Mouse (Mus musculus) midbrain, embryonic 11.5 days (tissue): ENCODE results near the gene Ubxn1. TPM values are rescaled to one million over a fixed set of nuclear protein-coding genes. Genes with fewer than 3 reads are reported as not detected.
A peak's percentile ranks its signal among the peaks of the same experiment; 100 is the strongest.

Experiments
- ATAC-seq: fragments of 200-750 bp; cut with Nextera tagmentation; 2 replicates; pipeline ENCODE4 v1.8.0; 2017; ENCODE audit warnings: moderate TSS enrichment, moderate library complexity; ENCODE audit not compliant: low FRiP score
- DNase-seq: peaks from one replicate; pipeline ENCODE4 v3.0.0; 2015; ENCODE audit warnings: low spot score; ENCODE audit errors: missing footprints
- H3K27ac ChIP-seq: fragments of 300-500 bp; sonication (generic); 2 replicates; pipeline ENCODE4 v1.5.1; 2014; ENCODE audit warnings: low read depth, low read length
- H3K27me3 ChIP-seq: fragments of 300-500 bp; sonication (generic); 2 replicates; pipeline ENCODE4 v1.6.1; 2014; ENCODE audit warnings: mild to moderate bottlenecking, low read length, moderate library complexity, mixed read lengths; ENCODE audit not compliant: control insufficient read depth, insufficient read depth
- H3K36me3 ChIP-seq: fragments of 300-500 bp; sonication (generic); 2 replicates; pipeline ENCODE4 v1.6.1; 2014; ENCODE audit warnings: mild to moderate bottlenecking, low read length, moderate library complexity, mixed read lengths; ENCODE audit not compliant: control insufficient read depth, insufficient read depth
- H3K4me1 ChIP-seq: fragments of 300-500 bp; sonication (generic); 2 replicates; pipeline ENCODE4 v1.6.1; 2014; ENCODE audit warnings: low read length; ENCODE audit not compliant: control insufficient read depth, insufficient read depth
- H3K4me2 ChIP-seq: fragments of 300-500 bp; sonication (generic); 2 replicates; pipeline ENCODE4 v1.6.1; 2014; ENCODE audit warnings: mild to moderate bottlenecking, moderate library complexity
- H3K4me3 ChIP-seq: fragments of 300-500 bp; sonication (generic); 2 replicates; pipeline ENCODE4 v1.5.1; 2014; ENCODE audit warnings: low read depth, low read length
- H3K9ac ChIP-seq: fragments of 300-500 bp; sonication (generic); 2 replicates; pipeline ENCODE4 v1.6.1; 2014; ENCODE audit warnings: low read length
- H3K9me3 ChIP-seq: fragments of 300-500 bp; sonication (generic); 2 replicates; pipeline ENCODE4 v1.6.1; 2016; ENCODE audit warnings: low read length; ENCODE audit not compliant: control insufficient read depth
- WGBS: fragments of 180-500 bp; shearing (Covaris S2); extraction: QIAGEN DNeasy Blood & Tissue Kit; methylation state at CpG from one replicate; pipeline ENCODE4 v1.1.7; 2014; 5-methylcytosine and 5-hydroxymethylcytosine counted together
- polyA plus RNA-seq: library from polyadenylated mRNA; unstranded; fragments of >200 nt; fragmentation: Nextera tagmentation; extraction: Ambion mirVana; gene quantifications from 2 replicates; pipeline ENCODE4 v1.2.1, GENCODE M21; 2014

The Ubxn1 gene
- polyA plus RNA-seq, 1 experiment from 2014 or later, result 183 TPM

DNA sequence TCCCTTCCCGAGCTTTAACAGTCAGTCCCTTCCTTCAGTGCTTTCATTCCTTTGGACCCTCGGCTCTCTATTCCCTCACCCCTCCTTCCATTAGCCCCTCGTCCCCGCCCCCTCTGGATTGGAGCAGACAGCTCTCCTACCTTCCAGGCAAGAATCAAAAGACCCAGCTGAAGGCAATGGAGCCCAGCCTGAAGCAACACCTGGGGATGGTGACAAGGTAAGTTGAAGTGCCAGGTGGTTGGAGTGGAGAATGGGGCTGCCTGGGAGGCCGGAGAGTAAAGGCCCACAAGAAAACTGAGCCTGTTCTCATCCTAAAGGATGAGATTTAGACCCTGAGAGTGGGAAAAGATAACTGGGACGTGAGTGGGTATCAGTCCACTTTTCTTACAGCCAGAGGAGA, 37.2 kb downstream of the Ubxn1 start:
- H3K9me3 ChIP-seq, result no peaks in the 10 kb centered on the region
- DNase-seq (no peak), ATAC-seq (no peak)
- H3K4me3 ChIP-seq, result no peak overlapping the region
- peaks cover 51% of the 10 kb centered on the region for H3K36me3 ChIP-seq
- H3K27ac ChIP-seq, result no peak overlapping the region
- 95% methylated on average over 6 of the region's 6 CpGs for WGBS
- H3K4me1 ChIP-seq, result no peaks in the 10 kb centered on the region
- H3K4me2 ChIP-seq, result no peak overlapping the region
- no peak overlapping the region for H3K9ac ChIP-seq
- no peaks in the 10 kb centered on the region for H3K27me3 ChIP-seq

DNA sequence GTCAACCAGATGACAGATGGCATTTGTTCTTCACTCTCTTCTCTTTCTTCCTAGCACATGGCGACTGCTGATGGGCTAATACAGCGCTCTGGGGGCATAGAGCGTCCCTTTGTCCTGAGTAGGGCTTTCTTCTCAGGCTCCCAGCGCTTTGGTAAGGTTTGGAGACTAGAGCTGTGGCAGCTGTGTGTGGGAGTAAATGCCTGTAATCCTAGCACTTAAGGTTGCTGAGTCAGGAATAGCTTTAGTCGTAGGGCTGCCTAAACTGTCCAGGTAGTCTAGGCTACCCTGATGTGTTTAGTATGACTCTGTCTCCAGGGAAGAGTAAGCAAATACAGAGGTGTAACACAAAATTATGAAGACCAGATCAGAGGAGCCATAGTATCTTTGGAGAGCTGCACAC, 40.5 kb downstream of the Ubxn1 start:
- Histone ChIP-seq H3K36me3 (peaks cover 67% of the 10 kb centered on the region), H3K27ac (no peak overlapping the region), H3K9ac (no peak overlapping the region), H3K4me3 (no peak overlapping the region), H3K27me3 (no peaks in the 10 kb centered on the region), H3K9me3 (no peaks in the 10 kb centered on the region), H3K4me2 (no peak overlapping the region), H3K4me1 (no peaks in the 10 kb centered on the region)
- DNase-seq (no peak), ATAC-seq (no peak)
- WGBS, result 85% methylated on average over 5 of the region's 5 CpGs

- Histone ChIP-seq H3K27ac (no peak overlapping the region), H3K4me1 (no peaks in the 10 kb centered on the region), H3K9ac (no peak overlapping the region), H3K27me3 (no peaks in the 10 kb centered on the region), H3K36me3 (peaks cover 52% of the 10 kb centered on the region), H3K9me3 (no peaks in the 10 kb centered on the region), H3K4me3 (no peak overlapping the region), H3K4me2 (no peak overlapping the region)
- ATAC-seq, result no peak
- WGBS, result 95% methylated on average over 3 of the region's 3 CpGs
- DNase-seq, result no peak
Observed at GRCm38 (mm10) chr19:8914212-8914611, 42.9 kb downstream of the Ubxn1 start.

- Histone ChIP-seq H3K9ac (no peak overlapping the region), H3K27me3 (no peaks in the 10 kb centered on the region), H3K27ac (no peak overlapping the region), H3K9me3 (no peaks in the 10 kb centered on the region), H3K4me2 (no peak overlapping the region), H3K36me3 (peaks cover 23% of the 10 kb centered on the region), H3K4me3 (no peak overlapping the region), H3K4me1 (peaks cover 14% of the 10 kb centered on the region)
- DNase-seq, result no peak
- ATAC-seq, result no peak
- WGBS, result 91% methylated on average over 3 of the region's 3 CpGs
Observed at GRCm38 (mm10) chr19:8919000-8919399, 47.7 kb downstream of the Ubxn1 start.

GRCm38 (mm10) chr19:8919684-8920072, 48.4 kb downstream of the Ubxn1 start:
- ATAC-seq (no peak), DNase-seq (no peak)

GRCm38 (mm10) chr19:8920073-8920736, 48.9 kb downstream of the Ubxn1 start, which contains the start of gene B3gat3:
Gene B3gat3, plus strand, starts transcription at chr19:8920374.
- no peaks in the 10 kb centered on the region for H3K9me3 ChIP-seq
- peak within 1 kb of the TSS; percentile 77 for H3K4me3 ChIP-seq
- peaks cover 14% of the 10 kb centered on the region for H3K4me1 ChIP-seq
- 4% methylated on average over 40 of the region's 50 CpGs for WGBS
- peak within 1 kb of the TSS; percentile 73 for H3K9ac ChIP-seq
- H3K27me3 ChIP-seq, result no peaks in the 10 kb centered on the region
- H3K27ac ChIP-seq, result peak within 1 kb of the TSS; percentile 60
- H3K4me2 ChIP-seq, result peak within 1 kb of the TSS; percentile 70
- ATAC-seq (peak; percentile 99), DNase-seq (peak; percentile 99)
- peaks cover 12% of the 10 kb centered on the region for H3K36me3 ChIP-seq

More at GRCm38 (mm10) chr19:8919684-8920072, 48.4 kb downstream of the Ubxn1 start:
- H3K9ac ChIP-seq, result peak overlapping the region; percentile 73
- H3K27ac ChIP-seq, result peak overlapping the region; percentile 60; the same call in 1 of the 2 replicates
- peaks cover 14% of the 10 kb centered on the region for H3K4me1 ChIP-seq
- H3K4me3 ChIP-seq, result peak overlapping the region; percentile 77
- H3K4me2 ChIP-seq, result peak overlapping the region; percentile 70
- no peaks in the 10 kb centered on the region for H3K27me3 ChIP-seq
- WGBS, result 74% methylated on average over 6 of the region's 6 CpGs
- H3K36me3 ChIP-seq, result peaks cover 17% of the 10 kb centered on the region
- no peaks in the 10 kb centered on the region for H3K9me3 ChIP-seq

GRCm38 (mm10) chr19:8920836-8921291, 49.6 kb downstream of the Ubxn1 start:
- WGBS, result 3% methylated on average over 6 of the region's 6 CpGs
- peak; percentile 29; the same call in 1 of the 2 replicates for ATAC-seq
- peak overlapping the region; percentile 77 for H3K4me3 ChIP-seq
- H3K4me1 ChIP-seq, result peaks cover 14% of the 10 kb centered on the region
- H3K4me2 ChIP-seq, result peak overlapping the region; percentile 70
- DNase-seq, result no peak
- H3K27me3 ChIP-seq, result no peaks in the 10 kb centered on the region
- peak overlapping the region; percentile 60 for H3K27ac ChIP-seq
- H3K9ac ChIP-seq, result peak overlapping the region; percentile 73
- no peaks in the 10 kb centered on the region for H3K9me3 ChIP-seq
- peaks cover 5% of the 10 kb centered on the region; the same call in 1 of the 2 replicates for H3K36me3 ChIP-seq

DNA sequence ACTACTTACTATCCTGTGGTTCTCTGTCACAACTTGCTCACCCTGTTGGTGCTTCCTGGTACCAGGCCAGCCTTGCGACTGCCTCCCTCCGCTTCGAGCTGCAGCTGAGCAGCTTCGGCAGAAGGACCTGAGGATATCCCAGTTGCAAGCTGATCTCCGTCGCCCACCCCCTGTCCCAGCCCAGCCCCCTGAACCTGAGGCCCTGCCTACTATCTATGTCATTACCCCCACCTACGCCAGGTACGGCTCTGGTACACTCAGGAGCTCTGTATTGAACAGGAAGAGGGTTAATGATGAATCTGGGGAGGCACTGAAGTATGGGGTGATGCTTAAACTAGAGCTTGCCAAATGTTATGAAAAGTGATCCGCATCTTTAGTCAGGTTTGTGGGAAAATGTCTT, 50.4 kb downstream of the Ubxn1 start:
- Histone ChIP-seq H3K36me3 (no peaks in the 10 kb centered on the region; the same call in 1 of the 2 replicates), H3K27me3 (no peaks in the 10 kb centered on the region), H3K4me2 (no peak overlapping the region), H3K4me3 (no peak overlapping the region), H3K9ac (no peak overlapping the region), H3K27ac (no peak overlapping the region), H3K4me1 (peaks cover 14% of the 10 kb centered on the region), H3K9me3 (no peaks in the 10 kb centered on the region)
- ATAC-seq (no peak), DNase-seq (no peak)
- 81% methylated on average over 9 of the region's 9 CpGs for WGBS
